Mouse (Mus musculus) kidney, embryonic 14.5 days (tissue): ENCODE data around the gene Degs2. TPM values are rescaled to one million over a fixed set of nuclear protein-coding genes. Genes with fewer than 3 reads are reported as not detected.

Source experiments
- ATAC-seq: fragments of 200-750 bp; cut with Nextera tagmentation; 2 replicates; pipeline ENCODE4 v1.8.0; 2017; ENCODE audit warnings: moderate number of reproducible peaks, mild to moderate bottlenecking, moderate TSS enrichment, moderate library complexity; ENCODE audit not compliant: low FRiP score, low TSS enrichment
- H3K27ac ChIP-seq: fragments of 300-500 bp; sonication (generic); 2 replicates; pipeline ENCODE4 v1.5.1; 2014; ENCODE audit warnings: low read depth, mild to moderate bottlenecking, low read length, moderate library complexity, mixed read lengths
- H3K27me3 ChIP-seq: fragments of 300-500 bp; sonication (generic); 2 replicates; pipeline ENCODE4 v1.6.1; 2014; ENCODE audit warnings: mild to moderate bottlenecking, low read length; ENCODE audit not compliant: control insufficient read depth, insufficient read depth
- H3K36me3 ChIP-seq: fragments of 300-500 bp; sonication (generic); 2 replicates; pipeline ENCODE4 v1.6.1; 2014; ENCODE audit warnings: low read length, mixed read lengths; ENCODE audit not compliant: control insufficient read depth, insufficient read depth
- H3K4me1 ChIP-seq: fragments of 300-500 bp; sonication (generic); 2 replicates; pipeline ENCODE4 v1.6.1; 2014; ENCODE audit warnings: low read length, mixed read lengths; ENCODE audit not compliant: control insufficient read depth, insufficient read depth
- H3K4me2 ChIP-seq: fragments of 300-500 bp; sonication (generic); replicated peaks from 2 replicates; pipeline ENCODE4 v1.6.1; 2014; ENCODE audit warnings: low read depth, mild to moderate bottlenecking, low read length
- H3K4me3 ChIP-seq: fragments of 300-500 bp; sonication (generic); 2 replicates; pipeline ENCODE4 v1.5.1; 2014; ENCODE audit warnings: mild to moderate bottlenecking, low read length
- H3K9ac ChIP-seq: fragments of 300-500 bp; sonication (generic); 2 replicates; pipeline ENCODE4 v1.6.1; 2014; ENCODE audit warnings: low read depth, mild to moderate bottlenecking, low read length, moderate library complexity
- H3K9me3 ChIP-seq: fragments of 300-500 bp; sonication (generic); 2 replicates; pipeline ENCODE4 v1.6.1; 2016; ENCODE audit warnings: low read length; ENCODE audit not compliant: control insufficient read depth
- WGBS: fragments of 180-500 bp; shearing (Covaris S2); extraction: QIAGEN DNeasy Blood & Tissue Kit; methylation state at CpG from one replicate; pipeline ENCODE4 v1.1.7; 2014; 5-methylcytosine and 5-hydroxymethylcytosine counted together
- polyA plus RNA-seq: library from polyadenylated mRNA; unstranded; fragments of >200 nt; fragmentation: Nextera tagmentation; extraction: Ambion mirVana; gene quantifications from 2 replicates; pipeline ENCODE4 v1.2.1, GENCODE M21; 2014

The Degs2 gene
- polyA plus RNA-seq = 6.6 and 7.3 TPM in 2 replicates

DNA sequence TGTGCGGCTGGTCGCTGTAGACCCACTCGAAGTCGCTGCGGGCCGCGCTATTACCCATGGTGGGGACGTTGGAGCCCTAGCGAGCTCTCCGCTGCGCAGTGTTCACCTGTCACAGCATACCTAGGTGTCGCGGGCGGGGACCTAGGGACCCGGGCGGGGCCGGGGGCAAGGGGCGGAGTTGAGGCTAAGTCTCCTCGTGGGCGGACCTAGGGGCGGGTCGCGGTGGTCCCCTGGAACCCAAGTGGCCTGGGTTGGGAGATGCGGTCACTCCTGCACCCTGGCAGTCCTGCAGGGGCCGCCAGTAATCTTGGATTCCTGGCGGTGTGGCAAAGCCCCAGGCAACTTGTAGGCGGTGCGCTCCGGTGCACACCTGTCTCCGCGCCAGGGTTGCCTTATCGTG, at the start of gene Degs2:
Gene Degs2, minus strand, starts transcription at position 131 of the 400 bp plus-strand sequence.
- Histone ChIP-seq H3K9me3 (no peaks in the 10 kb centered on the region), H3K27me3 (peaks cover 24% of the 10 kb centered on the region), H3K4me1 (peaks cover 24% of the 10 kb centered on the region), H3K9ac (peak within 1 kb of the TSS; percentile 34; the same call in 1 of the 2 replicates), H3K36me3 (no peaks in the 10 kb centered on the region), H3K4me3 (peak within 1 kb of the TSS; percentile 31), H3K27ac (no peak within 1 kb of the TSS), H3K4me2 (peak within 1 kb of the TSS; percentile 48)
- WGBS = under 1% methylated on average over 32 of the region's 32 CpGs
- ATAC-seq = peak; percentile 73

DNA sequence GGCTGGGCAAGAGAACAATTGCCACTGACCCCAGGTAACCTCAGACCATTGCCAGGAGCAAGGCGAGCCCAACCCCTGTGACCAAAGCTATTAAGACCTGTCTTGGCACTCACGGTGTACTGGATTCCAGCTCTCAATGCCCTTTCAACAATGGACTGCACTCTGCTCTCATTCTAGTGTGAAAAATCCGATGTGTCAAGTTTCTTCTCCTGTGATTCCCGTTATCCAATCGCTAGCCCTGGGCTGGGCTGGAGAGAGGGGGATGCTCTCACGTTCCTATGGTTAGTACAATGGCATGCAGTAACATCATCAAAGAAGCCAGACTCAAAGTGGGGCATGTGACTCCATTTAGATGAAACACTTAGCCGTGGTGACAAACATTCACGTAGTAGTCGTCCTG, 49.7 kb upstream of the Degs2 start:
- Histone ChIP-seq H3K9ac (no peak overlapping the region), H3K27ac (no peak overlapping the region), H3K27me3 (no peaks in the 10 kb centered on the region), H3K4me2 (no peak overlapping the region), H3K36me3 (no peaks in the 10 kb centered on the region), H3K4me3 (no peak overlapping the region), H3K9me3 (no peaks in the 10 kb centered on the region), H3K4me1 (no peaks in the 10 kb centered on the region)
- WGBS = 42% methylated on average over 9 of the region's 9 CpGs
- no peak for ATAC-seq

DNA sequence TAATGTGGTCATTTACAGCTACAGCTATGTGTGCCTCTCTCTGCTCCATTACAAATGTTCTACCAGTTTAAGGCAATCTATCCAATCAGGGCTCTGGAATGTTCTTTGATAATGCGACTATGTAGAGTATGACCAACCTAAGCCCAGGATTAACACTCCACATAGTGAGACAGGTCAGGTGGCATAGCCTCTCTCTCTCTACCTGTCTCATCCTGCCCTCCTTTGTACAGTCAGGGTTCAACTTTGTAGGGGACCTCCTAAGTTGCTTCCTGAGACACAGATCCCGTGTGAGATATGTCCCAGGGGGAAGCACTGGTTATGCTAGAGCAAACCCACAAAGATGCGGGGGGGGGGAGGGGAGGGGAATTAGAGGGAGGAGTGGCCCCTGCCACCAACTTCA, 48.1 kb upstream of the Degs2 start:
- WGBS = 73% methylated on average over 3 of the region's 3 CpGs
- Histone ChIP-seq H3K4me1 (no peaks in the 10 kb centered on the region), H3K9ac (no peak overlapping the region), H3K4me2 (no peak overlapping the region), H3K27me3 (no peaks in the 10 kb centered on the region), H3K9me3 (no peaks in the 10 kb centered on the region), H3K4me3 (no peak overlapping the region), H3K27ac (no peak overlapping the region), H3K36me3 (no peaks in the 10 kb centered on the region)
- no peak for ATAC-seq

DNA sequence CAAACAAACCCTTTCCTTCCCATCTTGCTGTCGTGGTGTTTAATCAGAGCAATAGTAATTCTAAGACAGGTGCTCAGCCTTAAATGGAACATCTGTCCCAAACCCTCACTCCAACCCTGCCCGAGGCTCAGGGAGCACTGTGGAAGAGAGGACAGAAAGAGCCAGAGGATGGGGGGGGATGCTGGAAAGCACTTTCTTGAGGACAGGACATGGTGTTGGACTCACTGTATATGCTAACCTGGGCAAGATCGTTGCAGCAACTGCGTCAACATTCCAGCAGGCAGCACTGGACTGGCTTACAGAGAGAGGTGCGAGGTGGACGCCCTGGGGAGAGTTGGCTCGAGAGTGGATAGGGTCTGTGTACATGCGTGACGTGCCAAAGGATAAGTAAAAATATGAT, 47.3 kb upstream of the Degs2 start:
- WGBS = 74% methylated on average over 9 of the region's 9 CpGs
- no peaks in the 10 kb centered on the region for H3K4me1 ChIP-seq
- no peaks in the 10 kb centered on the region for H3K9me3 ChIP-seq
- no peak overlapping the region for H3K4me3 ChIP-seq
- H3K9ac ChIP-seq = no peak overlapping the region
- H3K27me3 ChIP-seq = no peaks in the 10 kb centered on the region
- no peaks in the 10 kb centered on the region for H3K36me3 ChIP-seq
- no peak overlapping the region for H3K27ac ChIP-seq
- no peak overlapping the region for H3K4me2 ChIP-seq
- ATAC-seq = no peak

DNA sequence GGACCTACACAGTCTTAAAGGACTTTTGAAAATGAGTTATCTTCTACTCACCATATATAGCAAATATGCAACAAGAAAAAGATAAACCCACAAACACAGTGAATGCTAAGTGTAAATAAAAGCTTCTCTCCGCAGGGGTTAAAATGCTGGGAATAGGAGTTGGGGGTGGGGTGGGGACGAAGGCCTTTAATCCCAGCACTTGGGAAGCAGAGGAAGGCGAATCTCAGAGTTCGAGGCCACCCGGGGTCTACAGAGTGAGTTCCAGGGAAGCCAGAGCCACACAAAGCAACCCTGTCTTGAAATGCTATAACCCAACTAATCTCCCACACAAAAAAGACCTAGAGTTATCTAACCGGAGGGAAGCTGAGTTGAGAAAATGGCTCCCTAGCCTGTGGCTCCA, 46.9 kb upstream of the Degs2 start:
- Histone ChIP-seq H3K36me3 (no peaks in the 10 kb centered on the region), H3K4me3 (no peak overlapping the region), H3K9me3 (no peaks in the 10 kb centered on the region), H3K4me1 (no peaks in the 10 kb centered on the region), H3K4me2 (no peak overlapping the region), H3K27me3 (no peaks in the 10 kb centered on the region), H3K27ac (no peak overlapping the region), H3K9ac (no peak overlapping the region)
- ATAC-seq = no peak
- 79% methylated on average over 6 of the region's 6 CpGs for WGBS

DNA sequence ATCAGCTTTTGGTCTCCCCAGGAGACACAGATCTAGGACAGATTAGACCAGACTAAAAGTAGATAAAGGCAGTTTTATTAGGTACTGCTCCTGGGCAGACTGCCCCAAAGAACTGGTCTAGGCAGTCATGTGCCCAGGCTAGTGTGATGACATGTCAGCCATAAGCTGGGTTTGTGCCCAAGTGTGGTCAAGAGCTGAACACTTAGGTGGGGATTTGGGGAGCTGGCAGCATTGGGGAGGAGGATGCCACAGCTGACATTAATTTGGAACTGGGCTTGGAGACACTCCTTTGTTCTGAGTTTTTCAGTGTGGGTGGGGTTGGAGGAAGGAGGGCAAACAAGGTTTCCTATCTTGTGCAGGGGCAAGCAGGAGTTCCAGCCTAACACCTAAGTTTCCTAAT, 43.9 kb upstream of the Degs2 start:
- no peak for ATAC-seq
- H3K4me2 ChIP-seq = no peak overlapping the region
- H3K36me3 ChIP-seq = no peaks in the 10 kb centered on the region
- no peak overlapping the region for H3K9ac ChIP-seq
- H3K27me3 ChIP-seq = no peaks in the 10 kb centered on the region
- no peak overlapping the region for H3K27ac ChIP-seq
- H3K4me1 ChIP-seq = no peaks in the 10 kb centered on the region
- no peaks in the 10 kb centered on the region for H3K9me3 ChIP-seq
- H3K4me3 ChIP-seq = no peak overlapping the region

DNA sequence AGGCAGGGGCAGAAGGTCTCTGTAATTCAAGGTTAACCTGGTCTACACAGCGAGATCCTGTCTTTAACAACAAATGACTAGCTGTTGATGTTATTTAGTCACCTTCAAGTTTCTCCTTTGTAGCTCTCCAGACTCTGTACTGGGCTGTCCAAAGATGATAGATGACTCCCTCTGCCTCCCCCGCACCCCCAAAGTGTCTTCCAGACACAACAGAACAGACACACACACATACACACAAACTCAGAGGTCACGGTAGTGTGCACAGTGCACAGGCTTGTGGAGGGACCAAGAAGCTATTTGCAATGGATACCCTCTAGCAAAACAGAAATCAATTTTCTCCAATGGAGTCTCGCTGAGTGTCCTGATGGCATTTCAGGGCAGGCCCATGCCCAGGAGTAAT, 40.1 kb upstream of the Degs2 start:
- no peak overlapping the region for H3K4me3 ChIP-seq
- no peaks in the 10 kb centered on the region for H3K36me3 ChIP-seq
- no peak overlapping the region for H3K9ac ChIP-seq
- no peaks in the 10 kb centered on the region for H3K9me3 ChIP-seq
- no peak overlapping the region for H3K27ac ChIP-seq
- ATAC-seq = no peak
- H3K4me1 ChIP-seq = no peaks in the 10 kb centered on the region
- H3K4me2 ChIP-seq = no peak overlapping the region
- WGBS = 56% methylated on average over 4 of the region's 4 CpGs
- H3K27me3 ChIP-seq = no peaks in the 10 kb centered on the region

DNA sequence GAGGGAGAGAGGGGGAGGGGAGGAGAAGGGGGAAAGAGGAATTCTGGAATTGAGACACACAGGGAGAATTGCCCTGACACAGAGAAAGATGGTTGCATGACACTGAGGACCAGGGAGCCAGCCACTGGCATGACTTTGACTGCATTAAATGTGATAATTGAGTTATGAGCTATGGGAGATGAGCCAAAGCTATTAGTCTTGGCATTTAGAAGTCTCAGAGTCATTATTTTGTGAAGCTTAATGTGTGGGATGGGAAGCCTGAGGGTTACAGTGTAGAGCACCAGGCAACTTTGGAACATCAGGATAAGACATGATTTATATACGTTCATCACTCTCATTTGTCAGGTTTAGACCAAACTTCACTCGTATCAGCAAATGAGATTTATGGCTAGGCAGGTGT, 39.4 kb upstream of the Degs2 start:
- no peak overlapping the region for H3K9ac ChIP-seq
- 58% methylated on average over 2 of the region's 2 CpGs for WGBS
- H3K9me3 ChIP-seq = no peaks in the 10 kb centered on the region
- no peak for ATAC-seq
- no peak overlapping the region for H3K4me3 ChIP-seq
- no peaks in the 10 kb centered on the region for H3K27me3 ChIP-seq
- no peak overlapping the region for H3K27ac ChIP-seq
- H3K4me2 ChIP-seq = no peak overlapping the region
- H3K4me1 ChIP-seq = no peaks in the 10 kb centered on the region
- no peaks in the 10 kb centered on the region for H3K36me3 ChIP-seq

DNA sequence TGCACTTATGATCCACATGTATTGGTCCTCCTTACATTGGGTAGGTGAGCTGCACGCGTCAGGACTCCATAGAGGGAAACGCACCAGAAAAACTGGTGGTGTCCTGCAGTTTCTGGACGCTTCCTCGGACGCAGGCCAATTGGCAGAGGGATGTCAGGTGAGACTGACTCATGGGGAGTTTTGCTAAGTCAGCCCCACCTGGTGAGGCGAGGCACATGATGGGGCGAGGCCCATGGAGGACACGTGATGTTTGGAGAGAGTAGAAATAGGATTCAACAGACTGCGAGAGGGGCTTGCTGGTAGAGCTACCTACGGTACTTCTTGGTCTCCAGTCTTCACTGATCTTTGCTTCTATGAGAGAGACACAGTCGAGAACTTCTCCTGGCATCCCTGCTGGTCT, 36.6 kb upstream of the Degs2 start:
- no peak for ATAC-seq
- no peaks in the 10 kb centered on the region for H3K9me3 ChIP-seq
- no peaks in the 10 kb centered on the region for H3K4me1 ChIP-seq
- no peak overlapping the region for H3K9ac ChIP-seq
- no peak overlapping the region for H3K4me3 ChIP-seq
- no peaks in the 10 kb centered on the region for H3K36me3 ChIP-seq
- WGBS = 94% methylated on average over 12 of the region's 12 CpGs
- H3K27ac ChIP-seq = no peak overlapping the region
- H3K27me3 ChIP-seq = no peaks in the 10 kb centered on the region
- no peak overlapping the region for H3K4me2 ChIP-seq

DNA sequence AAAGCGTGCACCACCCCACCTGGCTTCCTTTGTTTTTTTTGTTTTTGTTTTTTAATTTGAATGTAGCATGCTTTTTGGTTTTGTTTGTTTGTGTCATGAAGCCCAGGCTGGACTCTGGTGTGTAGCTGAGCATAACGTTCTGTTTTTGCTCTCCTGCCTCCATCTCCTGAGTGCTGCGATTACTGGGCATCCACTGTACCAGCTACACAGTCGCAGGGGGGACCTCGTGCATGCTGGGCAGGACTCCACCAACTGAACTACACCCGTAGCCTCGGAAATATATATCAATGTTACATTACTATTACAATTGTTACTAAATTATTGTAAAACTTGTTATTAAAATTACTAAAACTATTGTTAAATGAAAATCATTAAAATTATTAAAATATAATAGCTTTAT, 35.7 kb upstream of the Degs2 start:
- Histone ChIP-seq H3K4me2 (no peak overlapping the region), H3K9ac (no peak overlapping the region), H3K27ac (no peak overlapping the region), H3K9me3 (no peaks in the 10 kb centered on the region), H3K4me1 (no peaks in the 10 kb centered on the region), H3K4me3 (no peak overlapping the region), H3K36me3 (no peaks in the 10 kb centered on the region), H3K27me3 (no peaks in the 10 kb centered on the region)
- WGBS = 92% methylated on average over 7 of the region's 7 CpGs
- ATAC-seq = no peak
